Mouse (Mus musculus) cerebellum, adult 2 months (tissue): ENCODE measurements around the gene Gnat2. TPM values are rescaled to one million over a fixed set of nuclear protein-coding genes. Genes with fewer than 3 reads are reported as not detected.

Experiments
- DNase-seq, 2 experiments: peaks; one replicate each; pipeline ENCODE4 v3.0.0; 2021
- H3K27ac ChIP-seq: fragments of 200-500 bp; 2 replicates; pipeline ENCODE4 v1.5.1; 2012; ENCODE audit warnings: low read length, control low read depth, inconsistent platforms; ENCODE audit not compliant: insufficient read depth
- H3K27me3 ChIP-seq: fragments of 200-500 bp; 2 replicates; pipeline ENCODE4 v1.6.1; 2012; ENCODE audit warnings: inconsistent platforms, mild to moderate bottlenecking, low read length, moderate library complexity; ENCODE audit not compliant: control insufficient read depth, insufficient read depth
- H3K4me1 ChIP-seq: fragments of 200-500 bp; 2 replicates; pipeline ENCODE4 v1.6.1; 2011; ENCODE audit warnings: low read length; ENCODE audit not compliant: control insufficient read depth, insufficient read depth
- H3K4me3 ChIP-seq: fragments of 200-500 bp; replicated peaks from 2 replicates; pipeline ENCODE3; 2011; ENCODE audit warnings: mild to moderate bottlenecking, low read depth, low read length, control low read depth; ENCODE audit not compliant: insufficient read depth
- CTCF ChIP-seq: fragments of 200-500 bp; IDR thresholded peaks from 2 replicates; pipeline ENCODE4 v1.5.1; 2011; ENCODE audit warnings: low read depth, mild to moderate bottlenecking, control low read depth, low read length, moderate library complexity, borderline replicate concordance; ENCODE audit not compliant: insufficient read depth
- POLR2A ChIP-seq: fragments of 200-500 bp; IDR thresholded peaks from 2 replicates; pipeline ENCODE4 v1.6.1; 2011; ENCODE audit warnings: low read length, control low read depth, borderline replicate concordance; ENCODE audit not compliant: insufficient read depth
- WGBS: fragments of 180-500 bp; shearing (Covaris S2); methylation state at CpG from one replicate; pipeline ENCODE4 v1.1.7; 2018; 5-methylcytosine and 5-hydroxymethylcytosine counted together
- polyA plus RNA-seq: library from polyadenylated mRNA; depleted of rRNA; stranded (reverse); fragments of >200 nt; gene quantifications from 2 replicates; pipeline ENCODE4 v1.2.3, GENCODE M21; 2012; rRNA removed

The Gnat2 gene
- 0.11 and 0.47 TPM in 2 replicates for polyA plus RNA-seq

- H3K4me3 ChIP-seq: no peak within 1 kb of the TSS
- DNase-seq: no peak
- TF ChIP-seq CTCF (no peak), POLR2A (no peak)
- H3K27me3 ChIP-seq: no peaks in the 10 kb centered on the region
- H3K27ac ChIP-seq: no peak within 1 kb of the TSS
- no peaks in the 10 kb centered on the region for H3K4me1 ChIP-seq
- 79% methylated on average over 15 of the region's 15 CpGs for WGBS
Observed at GRCm38 (mm10) chr3:108092536-108093115, at the start of gene Gnat2. Gnat2 (plus strand) TSS chr3:108092789.

GRCm38 (mm10) chr3:108044394-108045140 lies 48.0 kb upstream of the Gnat2 start, which contains the start of gene Gstm4:
Gstm4 (minus strand) TSS chr3:108044894.
- WGBS: 4% methylated on average over 29 of the region's 29 CpGs
- Histone ChIP-seq H3K27ac (no peak within 1 kb of the TSS; the same call in 1 of the 2 replicates), H3K4me3 (peak within 1 kb of the TSS; percentile 47), H3K27me3 (no peaks in the 10 kb centered on the region), H3K4me1 (no peaks in the 10 kb centered on the region)
- TF ChIP-seq POLR2A (peak; percentile 79), CTCF (no peak)
- peak; percentile 87 to 88 for DNase-seq

GRCm38 (mm10) chr3:108046944-108047655 lies 45.5 kb upstream of the Gnat2 start:
- no peak for TF ChIP-seq POLR2A
- TF ChIP-seq CTCF: no peak
- no peak overlapping the region for H3K4me3 ChIP-seq
- no peaks in the 10 kb centered on the region for H3K27me3 ChIP-seq
- no peak for DNase-seq
- no peak overlapping the region for H3K27ac ChIP-seq
- H3K4me1 ChIP-seq: no peaks in the 10 kb centered on the region
- WGBS: 94% methylated on average over 2 of the region's 2 CpGs

GRCm38 (mm10) chr3:108048306-108048705 lies 44.3 kb upstream of the Gnat2 start:
- WGBS: 34% methylated on average over 3 of the region's 3 CpGs
- H3K4me3 ChIP-seq: no peak overlapping the region
- no peaks in the 10 kb centered on the region for H3K4me1 ChIP-seq
- H3K27ac ChIP-seq: no peak overlapping the region
- DNase-seq: no peak
- no peaks in the 10 kb centered on the region for H3K27me3 ChIP-seq
- no peak for TF ChIP-seq CTCF
- TF ChIP-seq POLR2A: no peak

- DNase-seq: no peak
- Histone ChIP-seq H3K4me3 (no peak overlapping the region), H3K27me3 (no peaks in the 10 kb centered on the region), H3K27ac (no peak overlapping the region), H3K4me1 (no peaks in the 10 kb centered on the region)
- 88% methylated on average over 5 of the region's 5 CpGs for WGBS
- no peak for TF ChIP-seq POLR2A
- TF ChIP-seq CTCF: no peak
Observed at GRCm38 (mm10) chr3:108050493-108050892, 42.1 kb upstream of the Gnat2 start.

GRCm38 (mm10) chr3:108061420-108061819 lies 31.2 kb upstream of the Gnat2 start:
- no peaks in the 10 kb centered on the region for H3K4me1 ChIP-seq
- H3K27ac ChIP-seq: no peak overlapping the region
- TF ChIP-seq CTCF (peak; percentile 38; the same call in 1 of the 2 replicates), POLR2A (no peak)
- H3K4me3 ChIP-seq: no peak overlapping the region
- H3K27me3 ChIP-seq: no peaks in the 10 kb centered on the region
- WGBS: 22% methylated on average over 7 of the region's 7 CpGs
- no peak for DNase-seq

GRCm38 (mm10) chr3:108062648-108063047 lies 29.9 kb upstream of the Gnat2 start:
- WGBS: 43% methylated on average over 8 of the region's 8 CpGs
- no peaks in the 10 kb centered on the region for H3K27me3 ChIP-seq
- DNase-seq: peak in 1 of 2 experiments; percentile 6
- no peak overlapping the region for H3K27ac ChIP-seq
- H3K4me3 ChIP-seq: no peak overlapping the region
- no peak for TF ChIP-seq CTCF
- no peak for TF ChIP-seq POLR2A
- H3K4me1 ChIP-seq: no peaks in the 10 kb centered on the region
